Mouse (Mus musculus) forebrain, postnatal 0 days (tissue): Measurements from ENCODE around the gene Tmem40. TPM values are rescaled to one million over a fixed set of nuclear protein-coding genes. Genes with fewer than 3 reads are reported as not detected.

Experiments used
- ATAC-seq: fragments of 200-750 bp; cut with Nextera tagmentation; 2 replicates; pipeline ENCODE4 v1.8.0; 2017; ENCODE audit warnings: mild to moderate bottlenecking, moderate library complexity
- DNase-seq: peaks from one replicate; pipeline ENCODE4 v3.0.0-alpha.2; 2015
- H3K27ac ChIP-seq: fragments of 300-500 bp; sonication (generic); 2 replicates; pipeline ENCODE4 v1.5.1; 2014; ENCODE audit warnings: low read depth, mild to moderate bottlenecking, antibody characterized with exemption, low read length, moderate library complexity, mixed read lengths
- H3K27me3 ChIP-seq: fragments of 300-500 bp; sonication (generic); 2 replicates; pipeline ENCODE4 v1.6.1; 2014; ENCODE audit warnings: mild to moderate bottlenecking, low read length, mixed read lengths; ENCODE audit not compliant: insufficient read depth
- H3K36me3 ChIP-seq: fragments of 300-500 bp; sonication (generic); 2 replicates; pipeline ENCODE4 v1.6.1; 2014; ENCODE audit warnings: mild to moderate bottlenecking, moderate library complexity; ENCODE audit not compliant: insufficient read depth
- H3K4me1 ChIP-seq: fragments of 300-500 bp; sonication (generic); 2 replicates; pipeline ENCODE4 v1.6.1; 2014; ENCODE audit warnings: antibody characterized with exemption; ENCODE audit not compliant: insufficient read depth
- H3K4me2 ChIP-seq: fragments of 300-500 bp; sonication (generic); 2 replicates; pipeline ENCODE4 v1.6.1; 2014; ENCODE audit warnings: low read depth, mild to moderate bottlenecking, moderate library complexity
- H3K4me3 ChIP-seq: fragments of 300-500 bp; sonication (generic); 2 replicates; pipeline ENCODE4 v1.5.1; 2014; ENCODE audit warnings: low read depth, low read length, mixed read lengths
- H3K9ac ChIP-seq: fragments of 300-500 bp; sonication (generic); 2 replicates; pipeline ENCODE4 v1.6.1; 2014; ENCODE audit warnings: mild to moderate bottlenecking
- H3K9me3 ChIP-seq: fragments of 300-500 bp; sonication (generic); 2 replicates; pipeline ENCODE4 v1.6.1; 2016; ENCODE audit warnings: low read length
- CTCF ChIP-seq: sonication (generic); IDR thresholded peaks from 2 replicates; pipeline ENCODE4 v1.5.1; 2016; ENCODE audit warnings: antibody characterized with exemption, control low read depth, low read depth
- WGBS: fragments of 180-500 bp; shearing (Covaris S2); extraction: QIAGEN DNeasy Blood & Tissue Kit; methylation state at CpG from one replicate; pipeline ENCODE4 v1.1.7; 2014; 5-methylcytosine and 5-hydroxymethylcytosine counted together
- polyA plus RNA-seq: library from polyadenylated mRNA; unstranded; fragments of >200 nt; fragmentation: Nextera tagmentation; extraction: Ambion mirVana; gene quantifications from 2 replicates; pipeline ENCODE4 v1.2.1, GENCODE M21; 2015
- total RNA-seq: library from RNA; depleted of rRNA; stranded (reverse); fragments of >200 nt; gene quantifications from 2 replicates; pipeline ENCODE4 v1.2.3, GENCODE M21; 2014

The Tmem40 gene
- total and polyA plus RNA-seq, 2 experiments from 2014 or later = 0.38 to 1.1 TPM

- 58% methylated on average over 11 of the region's 11 CpGs for whole genome bisulfite sequencing
- no peak for ATAC-seq
- TF ChIP-seq CTCF = peak; percentile 22; the same call in 1 of the 2 replicates
- 0 out of 2 replicates have a peak, but pooled peaks cover 2% of the 10 kb centered on the region for H3K4me1 ChIP-seq
- DNase-seq = no peak
- no peaks in the 10 kb centered on the region for H3K27me3 ChIP-seq
- no peaks in the 10 kb centered on the region for H3K36me3 ChIP-seq
- H3K4me2 ChIP-seq = no peak overlapping the region
- H3K27ac ChIP-seq = no peak overlapping the region
- H3K9ac ChIP-seq = no peak overlapping the region
- no peak overlapping the region for H3K4me3 ChIP-seq
- H3K9me3 ChIP-seq = no peaks in the 10 kb centered on the region
Observed at GRCm38 (mm10) chr6:115701302-115701701, 60.9 kb downstream of the Tmem40 start.

- H3K36me3 ChIP-seq = no peaks in the 10 kb centered on the region
- H3K27me3 ChIP-seq = no peaks in the 10 kb centered on the region
- no peak overlapping the region for H3K9ac ChIP-seq
- H3K4me3 ChIP-seq = no peak overlapping the region
- H3K4me2 ChIP-seq = no peak overlapping the region
- H3K9me3 ChIP-seq = no peaks in the 10 kb centered on the region
- TF ChIP-seq CTCF = no peak
- DNase-seq (no peak), ATAC-seq (no peak)
- WGBS = 97% methylated on average over 1 of the region's 1 CpGs
- 0 out of 2 replicates have a peak, but pooled peaks cover 2% of the 10 kb centered on the region for H3K4me1 ChIP-seq
- no peak overlapping the region for H3K27ac ChIP-seq
Observed at GRCm38 (mm10) chr6:115700778-115701177, 61.4 kb downstream of the Tmem40 start.

- Histone ChIP-seq H3K36me3 (no peaks in the 10 kb centered on the region), H3K27ac (no peak overlapping the region), H3K4me2 (no peak overlapping the region), H3K27me3 (no peaks in the 10 kb centered on the region), H3K9ac (no peak overlapping the region), H3K9me3 (no peaks in the 10 kb centered on the region), H3K4me3 (no peak overlapping the region), H3K4me1 (0 out of 2 replicates have a peak, but pooled peaks cover 5% of the 10 kb centered on the region)
- TF ChIP-seq CTCF = peak; percentile 27; the same call in 1 of the 2 replicates
- WGBS = 82% methylated on average over 4 of the region's 4 CpGs
- DNase-seq (no peak), ATAC-seq (no peak)
Observed at GRCm38 (mm10) chr6:115698699-115699098, 63.5 kb downstream of the Tmem40 start.

GRCm38 (mm10) chr6:115697739-115698558 lies 64.3 kb downstream of the Tmem40 start:
- TF ChIP-seq CTCF = no peak
- DNase-seq (no peak), ATAC-seq (peak; percentile 34)
- Histone ChIP-seq H3K27ac (no peak overlapping the region), H3K4me3 (no peak overlapping the region), H3K4me1 (0 out of 2 replicates have a peak, but pooled peaks cover 5% of the 10 kb centered on the region), H3K27me3 (no peaks in the 10 kb centered on the region), H3K9me3 (no peaks in the 10 kb centered on the region), H3K4me2 (no peak overlapping the region), H3K9ac (no peak overlapping the region), H3K36me3 (no peaks in the 10 kb centered on the region)
- 57% methylated on average over 17 of the region's 17 CpGs for WGBS

- TF ChIP-seq CTCF = no peak
- Histone ChIP-seq H3K27me3 (no peaks in the 10 kb centered on the region), H3K9me3 (no peaks in the 10 kb centered on the region), H3K4me3 (no peak overlapping the region), H3K27ac (no peak overlapping the region), H3K4me2 (no peak overlapping the region), H3K9ac (no peak overlapping the region), H3K36me3 (no peaks in the 10 kb centered on the region), H3K4me1 (0 out of 2 replicates have a peak, but pooled peaks cover 5% of the 10 kb centered on the region)
- no peak for ATAC-seq
- no peak for DNase-seq
- 84% methylated on average over 7 of the region's 7 CpGs for WGBS
Observed at GRCm38 (mm10) chr6:115696707-115697215, 65.4 kb downstream of the Tmem40 start.

- 53% methylated on average over 7 of the region's 7 CpGs for WGBS
- no peak for ATAC-seq
- no peaks in the 10 kb centered on the region for H3K36me3 ChIP-seq
- H3K9me3 ChIP-seq = no peaks in the 10 kb centered on the region
- TF ChIP-seq CTCF = no peak
- H3K4me2 ChIP-seq = no peak overlapping the region
- H3K9ac ChIP-seq = no peak overlapping the region
- 0 out of 2 replicates have a peak, but pooled peaks cover 5% of the 10 kb centered on the region for H3K4me1 ChIP-seq
- DNase-seq = no peak
- H3K27ac ChIP-seq = no peak overlapping the region
- H3K4me3 ChIP-seq = no peak overlapping the region
- H3K27me3 ChIP-seq = no peaks in the 10 kb centered on the region
Observed at GRCm38 (mm10) chr6:115695124-115695523, 67.1 kb downstream of the Tmem40 start.

- ATAC-seq = no peak
- Histone ChIP-seq H3K4me1 (0 out of 2 replicates have a peak, but pooled peaks cover 5% of the 10 kb centered on the region), H3K36me3 (no peaks in the 10 kb centered on the region), H3K27ac (no peak overlapping the region), H3K9me3 (no peaks in the 10 kb centered on the region), H3K9ac (no peak overlapping the region), H3K4me2 (no peak overlapping the region), H3K4me3 (no peak overlapping the region), H3K27me3 (no peaks in the 10 kb centered on the region)
- no peak for TF ChIP-seq CTCF
- 52% methylated on average over 9 of the region's 9 CpGs for WGBS
- no peak for DNase-seq
Observed at GRCm38 (mm10) chr6:115694441-115694842, 67.8 kb downstream of the Tmem40 start.
